Mouse (Mus musculus) intestine, embryonic 14.5 days (tissue): ENCODE data around the gene B230118H07Rik. TPM values are rescaled to one million over a fixed set of nuclear protein-coding genes. Genes with fewer than 3 reads are reported as not detected.
"Not testable (repeated sequence)": the region's sequence is repeated elsewhere in the genome, so short reads cannot be mapped to it uniquely, and the experiment has no call there.

Experiments
- ATAC-seq: fragments of 200-750 bp; cut with Nextera tagmentation; replicated peaks from 2 replicates; pipeline ENCODE4 v1.8.0; 2017; ENCODE audit warnings: low read depth, moderate number of reproducible peaks, moderate TSS enrichment, moderate library complexity; ENCODE audit not compliant: low FRiP score, low TSS enrichment
- DNase-seq: peaks from one replicate; pipeline ENCODE4 v3.0.0-alpha.2; 2018; ENCODE audit warnings: low spot score
- H3K27ac ChIP-seq: fragments of 300-500 bp; sonication (generic); 2 replicates; pipeline ENCODE4 v1.5.1; 2014; ENCODE audit warnings: low read depth, mild to moderate bottlenecking, control low read depth
- H3K27me3 ChIP-seq: fragments of 300-500 bp; sonication (generic); replicated peaks from 2 replicates; pipeline ENCODE4 v1.6.1; 2014; ENCODE audit warnings: low read length, control low read depth; ENCODE audit not compliant: control insufficient read depth, insufficient read depth
- H3K36me3 ChIP-seq: fragments of 300-500 bp; sonication (generic); 2 replicates; pipeline ENCODE4 v1.6.1; 2014; ENCODE audit warnings: low read length, control low read depth; ENCODE audit not compliant: control insufficient read depth, insufficient read depth
- H3K4me1 ChIP-seq: fragments of 300-500 bp; sonication (generic); replicated peaks from 2 replicates; pipeline ENCODE4 v1.6.1; 2014; ENCODE audit warnings: low read length, control low read depth, mixed read lengths; ENCODE audit not compliant: control insufficient read depth, insufficient read depth
- H3K4me2 ChIP-seq: fragments of 300-500 bp; sonication (generic); 2 replicates; pipeline ENCODE4 v1.6.1; 2014; ENCODE audit warnings: low read length
- H3K4me3 ChIP-seq: fragments of 300-500 bp; sonication (generic); 2 replicates; pipeline ENCODE4 v1.5.1; 2014; ENCODE audit warnings: low read depth, low read length, control low read depth, mixed read lengths
- H3K9ac ChIP-seq: fragments of 300-500 bp; sonication (generic); 2 replicates; pipeline ENCODE4 v1.6.1; 2014; ENCODE audit warnings: mild to moderate bottlenecking, low read length
- H3K9me3 ChIP-seq: fragments of 300-500 bp; sonication (generic); 2 replicates; pipeline ENCODE4 v1.6.1; 2016; ENCODE audit warnings: low read length, control low read depth; ENCODE audit not compliant: control insufficient read depth
- WGBS: fragments of 180-500 bp; shearing (Covaris S2); extraction: QIAGEN DNeasy Blood & Tissue Kit; methylation state at CpG from one replicate; pipeline ENCODE4 v1.1.7; 2014; 5-methylcytosine and 5-hydroxymethylcytosine counted together
- polyA plus RNA-seq: library from polyadenylated mRNA; unstranded; fragments of >200 nt; fragmentation: Nextera tagmentation; extraction: Ambion mirVana; gene quantifications from 2 replicates; pipeline ENCODE4 v1.2.1, GENCODE M21; 2014

B230118H07Rik gene
- polyA plus RNA-seq, 1 experiment from 2014 or later: 52.3 TPM

DNA sequence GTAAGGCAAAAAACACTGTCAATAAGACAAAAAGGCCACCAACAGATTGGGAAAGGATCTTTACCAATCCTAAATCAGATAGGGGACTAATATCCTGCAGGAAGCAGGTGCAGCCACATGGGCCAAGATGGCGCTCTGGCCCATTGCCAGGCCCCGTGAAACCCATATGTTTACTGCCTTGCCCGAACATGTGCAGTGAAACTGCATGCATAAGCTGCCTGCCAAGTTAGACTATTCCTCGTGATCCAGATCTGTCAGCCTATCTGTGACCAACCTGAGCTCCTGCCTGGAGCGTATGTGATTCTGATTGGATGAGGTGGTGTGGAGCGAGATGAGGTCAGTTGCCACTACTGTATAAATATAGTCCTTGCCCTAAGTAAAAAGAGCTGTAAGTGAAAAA lies 112.4 kb downstream of the B230118H07Rik start:
- not testable (repeated sequence) for ATAC-seq, H3K9ac ChIP-seq, H3K4me1 ChIP-seq, H3K27me3 ChIP-seq, H3K36me3 ChIP-seq, DNase-seq, H3K27ac ChIP-seq, H3K9me3 ChIP-seq, H3K4me2 ChIP-seq, H3K4me3 ChIP-seq
- 76% methylated on average over 6 of the region's 6 CpGs for whole genome bisulfite sequencing

DNA sequence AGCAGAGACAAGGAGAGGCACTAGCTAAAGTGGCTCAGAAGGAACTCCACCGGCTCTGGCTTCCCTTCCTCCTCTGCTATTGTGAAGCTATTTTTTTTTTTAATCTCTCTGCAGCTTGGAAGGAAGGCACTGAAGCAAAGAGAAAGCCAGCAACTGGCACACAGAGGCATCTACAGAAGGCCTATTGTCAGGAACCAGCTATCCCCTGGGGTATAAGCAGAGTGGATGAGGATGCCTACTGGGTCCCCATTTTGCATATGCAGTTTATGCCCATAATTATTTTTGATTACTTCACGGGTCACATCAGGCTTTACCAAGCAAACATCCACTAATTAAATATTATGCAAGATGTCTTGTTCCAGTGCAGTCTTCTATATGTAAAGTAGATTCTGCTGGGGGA lies 115.6 kb downstream of the B230118H07Rik start:
- 43% methylated on average over 2 of the region's 2 CpGs for WGBS

DNA sequence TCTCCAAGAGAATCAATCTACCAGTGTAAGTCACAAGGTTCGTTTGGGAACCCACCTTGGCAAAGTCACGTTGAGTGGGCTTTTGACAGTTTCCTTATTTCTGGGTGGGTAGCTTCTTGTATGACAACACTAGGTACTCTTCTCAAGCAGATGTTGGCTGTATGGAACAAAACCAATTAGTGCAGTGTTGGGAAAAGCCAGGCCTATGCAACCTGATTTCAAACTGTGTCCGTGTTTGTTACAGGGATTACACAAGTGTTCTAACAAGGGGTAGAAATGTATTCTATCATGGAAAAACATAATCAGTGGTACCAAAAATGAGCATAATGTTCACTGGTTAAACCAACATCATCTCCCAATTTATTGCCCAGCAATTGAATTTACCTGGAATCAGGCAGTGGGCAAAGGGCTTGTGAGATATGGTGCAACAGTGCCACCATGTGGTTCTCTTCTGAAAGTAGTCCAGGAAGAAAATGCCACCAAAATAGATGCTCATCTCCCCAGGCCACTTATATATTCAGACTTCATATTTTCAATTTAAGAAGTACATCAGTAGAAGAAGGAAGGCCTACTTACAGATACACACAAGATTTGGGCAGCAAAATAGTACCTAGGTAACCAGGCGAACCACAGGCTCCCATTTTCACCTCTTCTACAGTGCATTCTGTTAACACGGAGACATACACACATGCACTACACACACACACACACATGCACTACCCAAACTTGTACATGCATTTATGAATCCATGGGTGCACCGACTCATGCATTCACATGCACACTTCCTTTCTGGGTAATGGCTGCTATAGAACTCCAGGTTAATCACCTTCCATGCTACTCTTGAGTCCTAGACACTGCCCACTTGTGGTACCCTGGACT lies 123.6 kb downstream of the B230118H07Rik start:
- DNase-seq: peak; percentile 52
- Histone ChIP-seq H3K9ac (no peak overlapping the region), H3K4me2 (no peak overlapping the region), H3K36me3 (no peaks in the 10 kb centered on the region), H3K27me3 (no peaks in the 10 kb centered on the region), H3K4me3 (no peak overlapping the region), H3K27ac (no peak overlapping the region), H3K4me1 (no peaks in the 10 kb centered on the region), H3K9me3 (no peaks in the 10 kb centered on the region)
- ATAC-seq: no peak
- WGBS: 75% methylated on average over 6 of the region's 6 CpGs

More for the DNA sequence above, 115.6 kb downstream of the B230118H07Rik start:
- Histone ChIP-seq H3K4me3 (no peak overlapping the region), H3K9ac (no peak overlapping the region), H3K36me3 (no peaks in the 10 kb centered on the region), H3K4me1 (no peaks in the 10 kb centered on the region), H3K27me3 (no peaks in the 10 kb centered on the region), H3K4me2 (no peak overlapping the region), H3K27ac (no peak overlapping the region), H3K9me3 (no peaks in the 10 kb centered on the region)
- DNase-seq (no peak), ATAC-seq (no peak)

DNA sequence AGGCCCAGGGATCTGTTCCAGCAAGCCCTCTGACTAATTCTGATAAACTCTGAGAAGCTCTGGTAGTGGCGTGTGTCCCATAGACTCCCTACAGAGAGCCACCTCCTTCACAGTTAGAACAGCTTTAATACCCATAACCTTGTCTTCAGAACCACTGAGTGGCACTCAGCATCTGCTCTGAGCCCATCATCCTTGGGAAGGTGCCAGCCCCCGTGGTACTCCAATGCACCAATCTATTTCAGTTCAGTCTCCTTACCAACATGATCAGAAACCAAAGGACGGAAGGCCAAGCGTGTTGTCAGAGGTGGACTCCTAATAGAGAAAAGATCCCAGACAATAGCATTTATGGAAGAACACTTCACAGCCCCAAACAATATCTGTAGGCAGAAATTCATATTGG lies 124.2 kb downstream of the B230118H07Rik start:
- Histone ChIP-seq H3K4me1 (no peaks in the 10 kb centered on the region), H3K9ac (no peak overlapping the region), H3K4me3 (no peak overlapping the region), H3K27me3 (no peaks in the 10 kb centered on the region), H3K27ac (no peak overlapping the region), H3K4me2 (no peak overlapping the region), H3K9me3 (no peaks in the 10 kb centered on the region), H3K36me3 (no peaks in the 10 kb centered on the region)
- ATAC-seq (no peak), DNase-seq (no peak)
- 88% methylated on average over 4 of the region's 4 CpGs for WGBS

DNA sequence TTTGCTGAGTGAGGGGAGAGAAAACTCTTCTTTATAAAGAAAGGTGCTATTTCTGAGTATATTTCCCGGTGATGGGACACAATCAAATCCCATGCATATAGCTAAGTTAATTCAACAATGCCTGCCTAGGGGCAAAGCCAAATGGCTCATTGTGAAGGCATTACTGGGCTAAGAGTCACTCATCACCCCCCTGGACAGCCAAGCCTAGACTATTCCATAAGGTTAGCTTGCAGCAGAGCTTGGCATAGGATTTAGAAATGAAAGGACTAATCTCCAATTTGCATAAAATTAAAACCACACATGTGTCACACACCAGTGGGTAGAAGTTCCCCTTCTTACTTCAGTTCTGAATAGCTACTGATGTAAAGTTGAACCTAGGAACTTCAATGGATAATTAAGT lies 128.8 kb downstream of the B230118H07Rik start:
- H3K9me3 ChIP-seq: no peaks in the 10 kb centered on the region
- no peaks in the 10 kb centered on the region for H3K36me3 ChIP-seq
- no peaks in the 10 kb centered on the region for H3K27me3 ChIP-seq
- ATAC-seq (no peak), DNase-seq (no peak)
- 83% methylated on average over 1 of the region's 1 CpGs for WGBS
- no peak overlapping the region for H3K4me2 ChIP-seq
- no peaks in the 10 kb centered on the region for H3K4me1 ChIP-seq
- H3K27ac ChIP-seq: no peak overlapping the region
- H3K4me3 ChIP-seq: no peak overlapping the region
- no peak overlapping the region for H3K9ac ChIP-seq

DNA sequence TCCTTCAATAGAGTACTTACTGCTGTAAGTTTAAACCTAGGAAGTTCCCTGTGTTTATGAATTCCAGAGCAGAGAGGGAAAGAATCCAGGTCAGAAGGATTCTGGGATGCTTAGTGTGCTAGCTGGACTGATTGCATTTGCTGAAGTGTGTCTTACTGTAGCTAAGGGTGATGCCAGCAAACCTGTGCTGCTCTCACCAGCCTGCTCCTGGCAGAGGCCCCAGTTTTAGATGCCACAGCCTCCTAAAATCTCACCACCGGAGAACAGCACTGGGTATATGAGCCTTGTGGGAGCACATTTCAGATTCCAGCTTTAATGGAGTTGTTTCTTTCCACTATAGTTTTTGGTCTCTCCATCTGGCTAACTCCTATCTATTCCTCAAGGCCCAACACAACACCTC lies 129.4 kb downstream of the B230118H07Rik start:
- Histone ChIP-seq H3K27me3 (no peaks in the 10 kb centered on the region), H3K4me3 (no peak overlapping the region), H3K9ac (no peak overlapping the region), H3K4me2 (no peak overlapping the region), H3K9me3 (no peaks in the 10 kb centered on the region), H3K27ac (no peak overlapping the region), H3K36me3 (no peaks in the 10 kb centered on the region), H3K4me1 (no peaks in the 10 kb centered on the region)
- 88% methylated on average over 1 of the region's 1 CpGs for WGBS
- ATAC-seq (no peak), DNase-seq (no peak)

Other genes with a start within 250 kb of the B230118H07Rik start
- 0.09 and 0.15 TPM in 2 replicates for gene Rag2, start 24.8 kb downstream of the B230118H07Rik start, polyA plus RNA-seq
- not detected in 2 replicates for gene Rag1, start within 50 bp of the B230118H07Rik start, polyA plus RNA-seq
- gene Traf6, start 28.9 kb upstream of the B230118H07Rik start, polyA plus RNA-seq: 14.1 and 15.6 TPM in 2 replicates
- gene Prr5l, start 233.5 kb upstream of the B230118H07Rik start, polyA plus RNA-seq: 11.3 and 13.0 TPM in 2 replicates
- 58.0 and 63.4 TPM in 2 replicates for gene Commd9, start 236.7 kb upstream of the B230118H07Rik start, polyA plus RNA-seq